Mouse (Mus musculus): ENCODE results near the gene Hnrnpa1. TPM values are rescaled to one million over a fixed set of nuclear protein-coding genes. Genes with fewer than 3 reads are reported as not detected.
"Not testable (repeated sequence)": the region's sequence is repeated elsewhere in the genome, so short reads cannot be mapped to it uniquely, and the experiment has no call there.

Hnrnpa1 gene
- total RNA-seq, 2 experiments from 2014 or later: 147 to 150 TPM

- peak; percentile 96 to 99 for DNase-seq
Observed at GRCm38 (mm10) chr15:103272419-103273279, 32.4 kb downstream of the Hnrnpa1 start, which contains the start of gene Copz1. Copz1 (plus strand) TSS chr15:103272714.

GRCm38 (mm10) chr15:103275943-103276342 lies 35.7 kb downstream of the Hnrnpa1 start:
- not testable (repeated sequence) for DNase-seq

- DNase-seq: no peak
Observed at GRCm38 (mm10) chr15:103277949-103278348, 37.7 kb downstream of the Hnrnpa1 start.

GRCm38 (mm10) chr15:103279750-103280149 lies 39.5 kb downstream of the Hnrnpa1 start:
- peak in 1 of 2 experiments; percentile 58 for DNase-seq

GRCm38 (mm10) chr15:103280817-103281464 lies 40.7 kb downstream of the Hnrnpa1 start:
- peak in 1 of 2 experiments; percentile 44 for DNase-seq

- no peak for DNase-seq
Observed at GRCm38 (mm10) chr15:103281465-103282205, 41.4 kb downstream of the Hnrnpa1 start.

GRCm38 (mm10) chr15:103284066-103284465 lies 43.8 kb downstream of the Hnrnpa1 start:
- DNase-seq: peak in 1 of 2 experiments; percentile 58

- no peak for DNase-seq
Observed at GRCm38 (mm10) chr15:103284647-103285046, 44.4 kb downstream of the Hnrnpa1 start.

GRCm38 (mm10) chr15:103285778-103286417 lies 45.7 kb downstream of the Hnrnpa1 start:
- DNase-seq: peak; percentile 71 to 72

GRCm38 (mm10) chr15:103289600-103289999 lies 49.4 kb downstream of the Hnrnpa1 start:
- DNase-seq: no peak

GRCm38 (mm10) chr15:103290417-103290816 lies 50.2 kb downstream of the Hnrnpa1 start:
- no peak for DNase-seq

- no peak for DNase-seq
Observed at GRCm38 (mm10) chr15:103290843-103291242, 50.6 kb downstream of the Hnrnpa1 start.

- DNase-seq: no peak
Observed at GRCm38 (mm10) chr15:103292673-103293345, 52.6 kb downstream of the Hnrnpa1 start.

- DNase-seq: no peak
Observed at GRCm38 (mm10) chr15:103293375-103293774, 53.1 kb downstream of the Hnrnpa1 start.

- DNase-seq: no peak
Observed at GRCm38 (mm10) chr15:103294649-103295048, 54.4 kb downstream of the Hnrnpa1 start.

- no peak for DNase-seq
Observed at GRCm38 (mm10) chr15:103295851-103296250, 55.6 kb downstream of the Hnrnpa1 start.

Small RNA genes lying within 50 kb of the gene (microRNA-seq; reads per million reads assigned to microRNA genes)
- 90.5 to 108 reads per million in 2 experiments for gene Mir148b

Other genes with a start within 250 kb of the Hnrnpa1 start
- not detected for gene Hoxc8, start 249.8 kb upstream of the Hnrnpa1 start, total RNA-seq (2021)
- gene Hoxc6, start 242.2 kb upstream of the Hnrnpa1 start, total RNA-seq (2021): under 1 TPM in 1 of 2 experiments, not detected in 1; 0.18 TPM
- gene Hoxc4, start 221.5 kb upstream of the Hnrnpa1 start, total RNA-seq (2021): under 1 TPM in 1 of 2 experiments, not detected in 1; 0.23 TPM
- gene Smug1, start 73.3 kb upstream of the Hnrnpa1 start, total RNA-seq (2021): 10 to 100 TPM; 10.9 to 12.9 TPM
- 10 to 100 TPM; 49.8 to 53.1 TPM for gene Cbx5, start 616 bp upstream of the Hnrnpa1 start, total RNA-seq (2021)
- 1 to 10 TPM in 1 of 2 experiments, under 1 TPM in 1; 0.46 to 1.2 TPM for gene Nfe2, start 18.0 kb downstream of the Hnrnpa1 start, total RNA-seq (2021)
- 10 to 100 TPM; 52.3 to 52.9 TPM for gene Copz1, start 32.3 kb downstream of the Hnrnpa1 start, total RNA-seq (2021)
- not detected for gene Gpr84, start 70.2 kb downstream of the Hnrnpa1 start, total RNA-seq (2021)
- gene Zfp385a, start 99.7 kb downstream of the Hnrnpa1 start, total RNA-seq (2021): 10 to 100 TPM in 1 of 2 experiments, 1 to 10 TPM in 1; 8.9 to 10.3 TPM
- gene Itga5, start 126.3 kb downstream of the Hnrnpa1 start, total RNA-seq (2021): 10 to 100 TPM; 30.8 to 37.3 TPM
- gene Gtsf1, start 190.0 kb downstream of the Hnrnpa1 start, total RNA-seq (2021): not detected
- not detected for gene Gtsf2, start 208.0 kb downstream of the Hnrnpa1 start, total RNA-seq (2021)
- gene Nckap1l, start 213.4 kb downstream of the Hnrnpa1 start, total RNA-seq (2021): 1 to 10 TPM; 3.5 to 5.5 TPM